ENCODE assay signal across 9 mouse cellular contexts in genomic region chr6:84318774-84319173, GRCm38 (mm10).
DNase-seq lines count a peak whose midpoint lies in the region; ATAC-seq and TF ChIP-seq lines count a peak whose summit lies in the region.
"Had no signal": no experiment of that assay in that cellular context is flagged by ENCODE, and none has a peak within 500 bp of the region (broad histone marks: within the 10 kb centered on the region; RNA-seq: fewer than 3 reads in every experiment).

No protein-coding gene starts in this region.

- no peaks in the 10 kb centered on the region for H3K36me3 ChIP-seq in forebrain, embryonic 12.5 days (replicated peaks)
- no peaks in the 10 kb centered on the region for H3K36me3 ChIP-seq in forebrain, embryonic 11.5 days (ENCODE audit: control insufficient read depth, insufficient read depth, low read length)
- H3K36me3 ChIP-seq in forebrain, postnatal 0 days (ENCODE audit: insufficient read depth) = no peaks in the 10 kb centered on the region
- H3K36me3 ChIP-seq in liver, embryonic 11.5 days (ENCODE audit: control insufficient read depth, insufficient read depth, low read length) = no peaks in the 10 kb centered on the region

- peaks cover 4% of the 10 kb centered on the region for H3K4me1 ChIP-seq in forebrain, embryonic 12.5 days
- H3K4me1 ChIP-seq in forebrain, embryonic 11.5 days (replicated peaks; ENCODE audit: control insufficient read depth, insufficient read depth, low read length) = no peaks in the 10 kb centered on the region
- no peaks in the 10 kb centered on the region for H3K4me1 ChIP-seq in forebrain, postnatal 0 days (ENCODE audit: insufficient read depth)
- H3K4me1 ChIP-seq in liver, embryonic 11.5 days (replicated peaks; ENCODE audit: control insufficient read depth, insufficient read depth, low read length) = no peaks in the 10 kb centered on the region

- H3K9ac ChIP-seq in forebrain, embryonic 12.5 days = no peak overlapping the region
- no peak overlapping the region for H3K9ac ChIP-seq in forebrain, embryonic 11.5 days (ENCODE audit: low read length)
- no peak overlapping the region for H3K9ac ChIP-seq in forebrain, postnatal 0 days
- no peak overlapping the region for H3K9ac ChIP-seq in liver, embryonic 11.5 days (ENCODE audit: low read depth, low read length)
- H3K9ac ChIP-seq: liver, embryonic 14.5 days had no signal

- H3K4me3 ChIP-seq in forebrain, embryonic 12.5 days (replicated peaks) = no peak overlapping the region
- no peak overlapping the region for H3K4me3 ChIP-seq in forebrain, embryonic 11.5 days (ENCODE audit: low read depth, low read length)
- H3K4me3 ChIP-seq in forebrain, postnatal 0 days (ENCODE audit: low read depth, low read length) = no peak overlapping the region
- H3K4me3 ChIP-seq in liver, embryonic 11.5 days (ENCODE audit: low read depth, low read length) = no peak overlapping the region

- DNase-seq in forebrain, embryonic 11.5 days (ENCODE audit: low spot score) = no peak
- DNase-seq in adipocyte (ENCODE audit: low spot score) = peak; percentile 58
- DNase-seq in forebrain, postnatal 0 days = peak; percentile 82
- DNase-seq in layer of hippocampus, postnatal 10 days (ENCODE audit: low spot score in 2 of 2) = peak; percentile 70 to 76
- peak; percentile 4 for DNase-seq in retina, postnatal 7 days (ENCODE audit: low read depth, low spot score)
- DNase-seq in kidney, postnatal 36 days = no peak
- DNase-seq in liver, embryonic 11.5 days (ENCODE audit: low spot score) = no peak

- no peaks in the 10 kb centered on the region for H3K9me3 ChIP-seq in forebrain, embryonic 12.5 days
- no peaks in the 10 kb centered on the region for H3K9me3 ChIP-seq in forebrain, embryonic 11.5 days (ENCODE audit: control insufficient read depth, low read length)
- no peaks in the 10 kb centered on the region for H3K9me3 ChIP-seq in forebrain, postnatal 0 days (ENCODE audit: low read length)
- no peaks in the 10 kb centered on the region for H3K9me3 ChIP-seq in liver, embryonic 11.5 days (ENCODE audit: control insufficient read depth, low read length)

- TF ChIP-seq CTCF in forebrain, postnatal 0 days (IDR thresholded peaks at IDR 0.05; ENCODE audit: low read depth) = no peak

- no peak overlapping the region for H3K4me2 ChIP-seq in forebrain, embryonic 12.5 days
- H3K4me2 ChIP-seq in forebrain, embryonic 11.5 days (ENCODE audit: low read depth, low read length, severe bottlenecking) = no peak overlapping the region
- H3K4me2 ChIP-seq in forebrain, postnatal 0 days (ENCODE audit: low read depth) = no peak overlapping the region
- no peak overlapping the region for H3K4me2 ChIP-seq in liver, embryonic 11.5 days

- no peak overlapping the region for H3K27ac ChIP-seq in forebrain, embryonic 12.5 days
- no peak overlapping the region for H3K27ac ChIP-seq in forebrain, embryonic 11.5 days (ENCODE audit: low read depth, low read length)
- H3K27ac ChIP-seq in forebrain, postnatal 0 days (ENCODE audit: low read depth, low read length) = no peak overlapping the region
- no peak overlapping the region for H3K27ac ChIP-seq in liver, embryonic 11.5 days (ENCODE audit: low read depth, low read length)
- H3K27ac ChIP-seq: liver, embryonic 14.5 days had no signal

- 54% methylated on average over 4 of the region's 4 CpGs for WGBS in forebrain, embryonic 12.5 days
- 63% methylated on average over 4 of the region's 4 CpGs for WGBS in forebrain, embryonic 11.5 days
- 20% methylated on average over 4 of the region's 4 CpGs for WGBS in forebrain, postnatal 0 days
- 44% methylated on average over 4 of the region's 4 CpGs for whole genome bisulfite sequencing in liver, embryonic 11.5 days

- ATAC-seq in forebrain, embryonic 12.5 days (ENCODE audit: low FRiP score) = 0 out of 2 replicates have a peak, but pooled peaks have one; percentile 20
- ATAC-seq in forebrain, embryonic 11.5 days (replicated peaks; ENCODE audit: low FRiP score) = no peak
- peak; percentile 95 for ATAC-seq in forebrain, postnatal 0 days
- no peak for ATAC-seq in liver, embryonic 11.5 days (replicated peaks; ENCODE audit: low FRiP score)

- no peaks in the 10 kb centered on the region for H3K27me3 ChIP-seq in forebrain, embryonic 12.5 days
- H3K27me3 ChIP-seq in forebrain, embryonic 11.5 days (ENCODE audit: control insufficient read depth, insufficient read depth, low read length) = no peaks in the 10 kb centered on the region
- no peaks in the 10 kb centered on the region for H3K27me3 ChIP-seq in forebrain, postnatal 0 days (ENCODE audit: insufficient read depth, low read length)
- H3K27me3 ChIP-seq in liver, embryonic 11.5 days (replicated peaks; ENCODE audit: control insufficient read depth, insufficient read depth, low read length) = 0 out of 2 replicates have a peak, but pooled peaks cover 7% of the 10 kb centered on the region

Comparison
In these comparisons a context has a peak if more than half of its experiments do, and no peak if none do; other contexts are left out.
1. ATAC-seq: peak in forebrain, embryonic 12.5 days (single experiment) and forebrain, postnatal 0 days (single experiment); none in forebrain, embryonic 11.5 days (single experiment) and liver, embryonic 11.5 days (single experiment).
2. DNase-seq: peak in adipocyte (single experiment), forebrain, postnatal 0 days (single experiment), layer of hippocampus, postnatal 10 days (2 of 2) and retina, postnatal 7 days (single experiment); none in forebrain, embryonic 11.5 days (single experiment), kidney, postnatal 36 days (0 of 2) and liver, embryonic 11.5 days (single experiment).